ENCODE assay signal across 8 mouse cellular contexts in the genomic region with DNA sequence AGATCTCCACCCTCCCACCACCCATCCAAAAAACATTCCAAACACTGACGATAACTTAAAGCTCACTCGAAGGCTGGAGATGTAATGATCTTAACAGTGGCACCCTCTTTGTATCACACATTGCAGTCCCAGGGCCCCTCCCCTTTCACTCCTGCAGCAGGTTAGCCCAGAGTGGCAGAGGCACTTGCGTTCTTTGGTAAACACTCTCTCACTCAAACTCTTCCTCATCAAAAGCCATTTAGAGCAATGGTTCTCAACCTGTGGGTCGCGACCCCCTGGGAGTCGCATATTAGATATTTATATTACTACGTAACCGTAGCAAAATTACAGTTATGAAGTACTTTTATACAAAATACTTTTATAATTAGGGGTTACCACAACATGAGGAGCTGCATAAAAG. TPM values are rescaled to one million over a fixed set of nuclear protein-coding genes. Genes with fewer than 3 reads are reported as not detected.
A peak's percentile ranks its signal among the peaks of the same experiment; 100 is the strongest.
DNase-seq lines count a peak whose midpoint lies in the region; ATAC-seq and TF ChIP-seq lines count a peak whose summit lies in the region.

No protein-coding gene starts in this region.

- no peaks in the 10 kb centered on the region for H3K4me1 ChIP-seq in embryonic facial prominence, embryonic 14.5 days (ENCODE audit: control insufficient read depth, insufficient read depth, low read length)
- peaks cover 13% of the 10 kb centered on the region for H3K4me1 ChIP-seq in limb, embryonic 10.5 days
- peaks cover 17% of the 10 kb centered on the region for H3K4me1 ChIP-seq in midbrain, embryonic 13.5 days (replicated peaks)

- no peaks in the 10 kb centered on the region for H3K36me3 ChIP-seq in C2C12 (ENCODE audit: control insufficient read depth, insufficient read depth)
- H3K36me3 ChIP-seq in embryonic facial prominence, embryonic 14.5 days (ENCODE audit: control insufficient read depth, insufficient read depth, low read length): no peaks in the 10 kb centered on the region
- H3K36me3 ChIP-seq in limb, embryonic 10.5 days: no peaks in the 10 kb centered on the region
- H3K36me3 ChIP-seq in midbrain, embryonic 13.5 days: no peaks in the 10 kb centered on the region

- peak; percentile 6 for DNase-seq in cerebellum, adult 9-11 months
- no peak for DNase-seq in cerebellum, adult 8-10 months
- DNase-seq in embryonic facial prominence, embryonic 14.5 days (ENCODE audit: low spot score): no peak
- no peak for DNase-seq in limb, embryonic 10.5 days (ENCODE audit: low spot score)
- DNase-seq in gastrocnemius, postnatal 25 days: no peak
- DNase-seq in urinary bladder, postnatal 4 days (ENCODE audit: low spot score in 2 of 2): no peak

- H3K79me3 ChIP-seq in C2C12 (ENCODE audit: low read depth): peaks cover 36% of the 10 kb centered on the region

- TF ChIP-seq CTCF in C2C12 (IDR thresholded peaks at IDR 0.05; ENCODE audit: control insufficient read depth, insufficient read depth, insufficient read length): no peak

- H3K4me3 ChIP-seq in C2C12 (ENCODE audit: insufficient read depth, poor library complexity, severe bottlenecking): peak overlapping the region; percentile 92
- H3K4me3 ChIP-seq in embryonic facial prominence, embryonic 14.5 days (ENCODE audit: low read depth, low read length): peak overlapping the region; percentile 91
- H3K4me3 ChIP-seq in limb, embryonic 10.5 days: peak overlapping the region; percentile 92
- peak overlapping the region; percentile 64 for H3K4me3 ChIP-seq in midbrain, embryonic 13.5 days (replicated peaks)

- H3K4me2 ChIP-seq in embryonic facial prominence, embryonic 14.5 days (ENCODE audit: low read depth, low read length): peak overlapping the region; percentile 76
- peak overlapping the region; percentile 79 for H3K4me2 ChIP-seq in midbrain, embryonic 13.5 days (replicated peaks)

- peak overlapping the region; percentile 46 for H3ac ChIP-seq in C2C12 (ENCODE audit: control insufficient read depth, insufficient read length, low read depth)

- H3K27ac ChIP-seq in embryonic facial prominence, embryonic 14.5 days (replicated peaks; ENCODE audit: low read depth, low read length): no peak overlapping the region
- no peak overlapping the region for H3K27ac ChIP-seq in limb, embryonic 10.5 days
- no peak overlapping the region for H3K27ac ChIP-seq in midbrain, embryonic 13.5 days

- peaks cover 55% of the 10 kb centered on the region for H3K79me2 ChIP-seq in C2C12 (ENCODE audit: control insufficient read depth, insufficient read depth)

- no peaks in the 10 kb centered on the region for H3K27me3 ChIP-seq in C2C12 (ENCODE audit: control insufficient read depth, insufficient read depth, insufficient read length)
- H3K27me3 ChIP-seq in embryonic facial prominence, embryonic 14.5 days (replicated peaks; ENCODE audit: control insufficient read depth, insufficient read depth, low read length): no peaks in the 10 kb centered on the region
- no peaks in the 10 kb centered on the region for H3K27me3 ChIP-seq in limb, embryonic 10.5 days (ENCODE audit: low read depth, poor library complexity, severe bottlenecking)
- H3K27me3 ChIP-seq in midbrain, embryonic 13.5 days: no peaks in the 10 kb centered on the region

- no peak for ATAC-seq in embryonic facial prominence, embryonic 14.5 days (ENCODE audit: low read depth)
- ATAC-seq in midbrain, embryonic 13.5 days: no peak

- peak overlapping the region; percentile 81 for H3K9ac ChIP-seq in embryonic facial prominence, embryonic 14.5 days (ENCODE audit: low read depth, low read length)
- H3K9ac ChIP-seq in midbrain, embryonic 13.5 days (replicated peaks): peak overlapping the region; percentile 75

- H3K9me3 ChIP-seq in embryonic facial prominence, embryonic 14.5 days (ENCODE audit: control insufficient read depth, low read length): no peaks in the 10 kb centered on the region
- no peaks in the 10 kb centered on the region for H3K9me3 ChIP-seq in limb, embryonic 10.5 days (replicated peaks)
- H3K9me3 ChIP-seq in midbrain, embryonic 13.5 days: no peaks in the 10 kb centered on the region

- WGBS in embryonic facial prominence, embryonic 14.5 days: 42% methylated on average over 8 of the region's 8 CpGs
- 48% methylated on average over 8 of the region's 8 CpGs for WGBS in limb, embryonic 10.5 days
- 57% methylated on average over 8 of the region's 8 CpGs for WGBS in midbrain, embryonic 13.5 days

TF ChIP-seq in C2C12, 6 proteins besides CTCF, POLR2A, EP300 and RAD21:
- no peak for TF ChIP-seq MYOD1 (IDR thresholded peaks at IDR 0.05; ENCODE audit: control insufficient read depth, insufficient read length, low read depth)
- TF ChIP-seq CEBPB (IDR thresholded peaks at IDR 0.05; ENCODE audit: low read depth): no peak
- no peak for TF ChIP-seq FOSL1 (IDR thresholded peaks at IDR 0.05; ENCODE audit: insufficient read depth, low read length, poor library complexity, severe bottlenecking)
- no peak for TF ChIP-seq MYOG (IDR thresholded peaks at IDR 0.05; ENCODE audit: control insufficient read depth, extremely low read depth, insufficient read length)
- TF ChIP-seq USF1 (IDR thresholded peaks at IDR 0.05; ENCODE audit: low read depth): no peak
- no peak for TF ChIP-seq MAX (IDR thresholded peaks at IDR 0.05)

RNA-seq across cellular contexts. Expression of gene Mindy3, which starts 1.1 kb away (rescaled TPM):
- 24.6 TPM for polyA plus RNA-seq in C2C12 (2012; fragmentation: generic; extraction: Trizol)
- polyA plus RNA-seq in embryonic facial prominence, embryonic 14.5 days (2014; fragmentation: Nextera tagmentation; extraction: Ambion mirVana): 28.1 and 29.5 TPM in 2 replicates
- 24.6 and 25.9 TPM in 2 replicates for polyA plus RNA-seq in limb, embryonic 10.5 days (2016; fragmentation: Nextera tagmentation; extraction: Ambion mirVana)
- polyA plus RNA-seq in midbrain, embryonic 13.5 days (2015; fragmentation: Nextera tagmentation; extraction: Ambion mirVana): 47.8 and 50.6 TPM in 2 replicates
- 10 to 100 TPM in 1 of 2 experiments, 1 to 10 TPM in 1; 8.1 to 11.6 TPM for total RNA-seq in gastrocnemius, postnatal 25 days (2021)
